Mouse (Mus musculus) C2C12 (cell line): ENCODE measurements around the gene Sec14l1. TPM values are rescaled to one million over a fixed set of nuclear protein-coding genes. Genes with fewer than 3 reads are reported as not detected.

Source experiments
- H3K27me3 ChIP-seq: one replicate; pipeline ENCODE4 v1.6.1; 2011; ENCODE audit not compliant: control insufficient read depth, insufficient read depth, insufficient read length
- H3K36me3 ChIP-seq: one replicate; pipeline ENCODE4 v1.6.1; 2011; ENCODE audit not compliant: control insufficient read depth, insufficient read depth
- H3K4me3 ChIP-seq: one replicate; pipeline ENCODE4 v1.5.1; 2011; ENCODE audit warnings: mild to moderate bottlenecking, control low read depth; ENCODE audit not compliant: poor library complexity, insufficient read depth, severe bottlenecking
- H3K79me2 ChIP-seq: one replicate; pipeline ENCODE4 v1.6.1; 2011; ENCODE audit not compliant: control insufficient read depth, insufficient read depth
- H3K79me3 ChIP-seq: one replicate; pipeline ENCODE4 v1.6.1; 2011; ENCODE audit warnings: low read depth, control low read depth
- H3ac ChIP-seq: one replicate; pipeline ENCODE3; 2011; ENCODE audit warnings: low read depth; ENCODE audit not compliant: control insufficient read depth, insufficient read length
- CEBPB ChIP-seq: IDR thresholded peaks from one replicate; pipeline ENCODE4 v1.6.1; 2011; ENCODE audit warnings: low read depth, mild to moderate bottlenecking, control low read depth, moderate library complexity
- CTCF ChIP-seq: IDR thresholded peaks from one replicate; pipeline ENCODE4 v1.5.1; 2011; ENCODE audit not compliant: control insufficient read depth, insufficient read depth, insufficient read length
- FOSL1 ChIP-seq: IDR thresholded peaks from one replicate; pipeline ENCODE4 v1.8.0; 2011; ENCODE audit warnings: mild to moderate bottlenecking, low read length; ENCODE audit not compliant: poor library complexity, insufficient read depth, severe bottlenecking
- MAX ChIP-seq: IDR thresholded peaks from one replicate; pipeline ENCODE4 v1.6.1; 2011; ENCODE audit warnings: mild to moderate bottlenecking, control low read depth
- MYOD1 ChIP-seq: IDR thresholded peaks from one replicate; pipeline ENCODE4 v1.6.1; 2011; ENCODE audit warnings: low read depth; ENCODE audit not compliant: control insufficient read depth, insufficient read length
- MYOG ChIP-seq: IDR thresholded peaks from one replicate; pipeline ENCODE4 v1.6.1; 2011; ENCODE audit not compliant: control insufficient read depth, insufficient read length; ENCODE audit errors: extremely low read depth
- USF1 ChIP-seq: IDR thresholded peaks from one replicate; pipeline ENCODE4 v1.6.1; 2011; ENCODE audit warnings: low read depth, mild to moderate bottlenecking, control low read depth, moderate library complexity
- polyA plus RNA-seq: library from polyadenylated mRNA; unstranded; fragments of >200 nt; fragmentation: generic; extraction: Trizol; gene quantifications from one replicate; pipeline ENCODE4 v1.2.1, GENCODE M21; 2012; ENCODE audit warnings: missing spikeins

The Sec14l1 gene
- polyA plus RNA-seq, 1 experiment, result 41.9 TPM

DNA sequence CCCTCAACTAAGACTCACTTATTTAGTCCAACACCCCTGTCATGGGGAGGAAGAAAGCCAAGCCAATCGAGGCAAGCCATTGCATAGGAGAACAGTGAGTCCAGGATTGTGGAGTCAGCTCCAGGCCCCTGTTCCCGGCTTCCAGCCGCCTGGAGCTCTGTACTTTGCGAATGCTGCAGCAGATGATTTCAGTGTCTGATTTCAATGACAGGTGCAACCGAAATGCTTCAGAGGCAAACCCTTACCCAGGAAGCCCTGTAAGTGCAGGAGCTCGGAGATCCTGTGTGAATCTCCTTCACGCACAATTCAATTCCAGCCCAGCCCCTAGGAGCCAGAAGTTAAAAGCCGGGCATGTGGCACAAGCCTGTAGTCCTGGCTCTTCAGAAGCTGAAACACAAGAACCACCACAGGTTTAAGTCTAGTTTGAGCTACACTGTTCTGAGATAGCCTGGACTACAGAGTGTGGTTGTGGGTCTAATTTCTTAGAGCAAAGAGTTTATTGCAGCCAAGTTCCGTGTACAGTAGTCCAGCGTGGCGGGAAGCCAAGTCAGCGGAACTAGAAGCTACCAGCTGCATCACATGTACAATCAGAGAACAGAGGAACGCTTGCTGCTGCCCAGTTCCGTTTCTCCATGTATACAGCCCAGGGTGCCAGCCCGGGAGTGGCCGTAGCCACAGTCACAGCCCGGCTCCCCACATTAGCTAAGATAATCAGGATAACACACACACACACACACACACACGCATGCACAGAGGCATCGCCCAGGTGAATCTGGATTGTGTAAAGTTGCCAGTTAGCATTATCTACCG is 53.5 kb downstream of the Sec14l1 start:
- Histone ChIP-seq H3ac (no peak overlapping the region), H3K79me2 (no peaks in the 10 kb centered on the region)
- TF ChIP-seq USF1, result no peak
- no peak for TF ChIP-seq MAX
- no peak for TF ChIP-seq FOSL1
- no peak for TF ChIP-seq MYOD1
- TF ChIP-seq MYOG, result no peak
- no peak for TF ChIP-seq CTCF
- no peak for TF ChIP-seq CEBPB

GRCm38 (mm10) chr11:117169088-117169635 is 54.2 kb downstream of the Sec14l1 start:
- H3K27me3 ChIP-seq, result no peaks in the 10 kb centered on the region
- H3K79me2 ChIP-seq, result no peaks in the 10 kb centered on the region
- no peaks in the 10 kb centered on the region for H3K36me3 ChIP-seq
- H3K79me3 ChIP-seq, result no peaks in the 10 kb centered on the region
- TF ChIP-seq CTCF (no peak), MYOD1 (no peak), FOSL1 (no peak), CEBPB (no peak), USF1 (no peak), MYOG (no peak), MAX (no peak)
- no peak overlapping the region for H3ac ChIP-seq
- H3K4me3 ChIP-seq, result no peak overlapping the region

More for the DNA sequence above, 53.5 kb downstream of the Sec14l1 start:
- no peaks in the 10 kb centered on the region for H3K27me3 ChIP-seq
- no peaks in the 10 kb centered on the region for H3K36me3 ChIP-seq
- H3K4me3 ChIP-seq, result no peak overlapping the region
- H3K79me3 ChIP-seq, result no peaks in the 10 kb centered on the region

- H3ac ChIP-seq, result no peak overlapping the region
- H3K79me3 ChIP-seq, result no peaks in the 10 kb centered on the region
- H3K27me3 ChIP-seq, result no peaks in the 10 kb centered on the region
- H3K4me3 ChIP-seq, result no peak overlapping the region
- no peaks in the 10 kb centered on the region for H3K36me3 ChIP-seq
- H3K79me2 ChIP-seq, result no peaks in the 10 kb centered on the region
- TF ChIP-seq CTCF (no peak), MYOG (no peak), CEBPB (no peak), FOSL1 (no peak), MAX (no peak), MYOD1 (no peak), USF1 (no peak)
These were observed 55.0 kb downstream of the Sec14l1 start for GRCm38 (mm10) chr11:117169801-117170565.

DNA sequence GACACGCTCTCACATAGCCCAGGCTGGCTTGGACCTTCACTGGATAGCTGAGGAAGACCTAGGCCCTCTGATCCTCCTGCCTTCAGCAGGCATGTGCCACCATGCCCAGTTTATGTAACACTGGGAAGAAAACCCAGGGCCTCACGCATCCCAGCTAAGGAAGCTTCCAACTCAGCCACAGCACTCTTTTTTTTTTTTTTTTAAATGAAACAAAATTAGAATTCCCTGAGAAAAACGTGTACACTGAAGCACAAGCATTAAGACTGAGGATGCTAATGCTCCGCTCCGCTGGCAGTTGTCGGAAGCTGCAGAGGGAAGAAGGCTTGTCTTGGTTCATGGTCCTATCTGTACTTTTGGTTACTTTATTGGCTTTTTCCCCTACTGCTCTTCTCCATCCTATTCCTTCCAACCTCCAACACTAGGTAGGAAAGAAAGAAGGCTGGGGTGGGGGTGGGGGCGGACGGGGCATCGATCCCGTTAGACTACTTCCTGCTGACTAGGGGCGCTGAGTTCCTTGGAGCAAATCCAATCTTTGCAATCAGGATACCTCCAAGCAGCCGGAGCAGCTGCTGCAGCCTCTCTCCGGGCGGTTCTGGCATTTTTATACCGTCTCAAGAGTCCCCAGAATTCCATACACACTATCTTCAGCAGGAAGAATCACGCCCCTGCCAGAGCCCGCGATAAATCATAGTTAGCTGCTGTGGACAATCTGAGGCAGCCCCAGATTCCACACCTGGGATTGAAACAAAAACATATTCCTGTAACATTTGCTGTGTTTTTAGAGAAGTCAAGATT is 59.3 kb downstream of the Sec14l1 start:
- no peaks in the 10 kb centered on the region for H3K27me3 ChIP-seq
- no peaks in the 10 kb centered on the region for H3K79me3 ChIP-seq
- no peaks in the 10 kb centered on the region for H3K79me2 ChIP-seq
- no peak overlapping the region for H3ac ChIP-seq
- no peaks in the 10 kb centered on the region for H3K36me3 ChIP-seq
- H3K4me3 ChIP-seq, result no peak overlapping the region
- TF ChIP-seq CTCF, result no peak
- no peak for TF ChIP-seq FOSL1
- TF ChIP-seq MYOD1, result no peak
- no peak for TF ChIP-seq MAX
- TF ChIP-seq USF1, result no peak
- no peak for TF ChIP-seq CEBPB
- TF ChIP-seq MYOG, result no peak

GRCm38 (mm10) chr11:117174924-117175323 is 60.0 kb downstream of the Sec14l1 start:
- TF ChIP-seq MAX (no peak), FOSL1 (no peak), MYOD1 (no peak)
- no peaks in the 10 kb centered on the region for H3K27me3 ChIP-seq
- no peaks in the 10 kb centered on the region for H3K79me3 ChIP-seq
- H3ac ChIP-seq, result no peak overlapping the region
- no peak overlapping the region for H3K4me3 ChIP-seq
- H3K79me2 ChIP-seq, result no peaks in the 10 kb centered on the region
- H3K36me3 ChIP-seq, result no peaks in the 10 kb centered on the region
